Mouse (Mus musculus) heart, embryonic 15.5 days (tissue): ENCODE measurements around the gene Sh3pxd2a. TPM values are rescaled to one million over a fixed set of nuclear protein-coding genes. Genes with fewer than 3 reads are reported as not detected.

Experiments used
- ATAC-seq: fragments of 200-750 bp; cut with Nextera tagmentation; replicated peaks from 2 replicates; pipeline ENCODE4 v1.8.0; 2017; ENCODE audit warnings: low read depth, moderate TSS enrichment; ENCODE audit not compliant: insufficient number of reproducible peaks, insufficient read depth, low FRiP score
- H3K27ac ChIP-seq: fragments of 300-500 bp; sonication (generic); 2 replicates; pipeline ENCODE4 v1.5.1; 2015; ENCODE audit warnings: mild to moderate bottlenecking, inconsistent platforms
- H3K27me3 ChIP-seq: fragments of 300-500 bp; sonication (generic); 2 replicates; pipeline ENCODE4 v1.6.1; 2015; ENCODE audit warnings: inconsistent platforms
- H3K36me3 ChIP-seq: fragments of 300-500 bp; sonication (generic); 2 replicates; pipeline ENCODE4 v1.6.1; 2015; ENCODE audit warnings: mild to moderate bottlenecking, inconsistent platforms
- H3K4me1 ChIP-seq: fragments of 300-500 bp; sonication (generic); replicated peaks from 2 replicates; pipeline ENCODE4 v1.6.1; 2015; ENCODE audit warnings: inconsistent platforms
- H3K4me2 ChIP-seq: fragments of 300-500 bp; sonication (generic); 2 replicates; pipeline ENCODE4 v1.6.1; 2015; ENCODE audit warnings: inconsistent platforms, mild to moderate bottlenecking, moderate library complexity
- H3K4me3 ChIP-seq: fragments of 300-500 bp; sonication (generic); 2 replicates; pipeline ENCODE4 v1.5.1; 2015; ENCODE audit warnings: mild to moderate bottlenecking, inconsistent platforms
- H3K9ac ChIP-seq: fragments of 300-500 bp; sonication (generic); 2 replicates; pipeline ENCODE4 v1.6.1; 2015; ENCODE audit warnings: mild to moderate bottlenecking, inconsistent platforms
- H3K9me3 ChIP-seq: fragments of 300-500 bp; sonication (generic); replicated peaks from 2 replicates; pipeline ENCODE4 v1.6.1; 2016; ENCODE audit warnings: inconsistent platforms
- WGBS: fragments of 180-500 bp; shearing (Covaris S2); methylation state at CpG from one replicate; pipeline ENCODE4 v1.1.7; 2015; ENCODE audit warnings: mixed read lengths; 5-methylcytosine and 5-hydroxymethylcytosine counted together
- polyA plus RNA-seq: library from polyadenylated mRNA; unstranded; fragments of >200 nt; fragmentation: Nextera tagmentation; extraction: Ambion mirVana; gene quantifications from 2 replicates; pipeline ENCODE4 v1.2.1, GENCODE M21; 2015

Gene Sh3pxd2a
- polyA plus RNA-seq, 1 experiment from 2014 or later, result 5.3 TPM

DNA sequence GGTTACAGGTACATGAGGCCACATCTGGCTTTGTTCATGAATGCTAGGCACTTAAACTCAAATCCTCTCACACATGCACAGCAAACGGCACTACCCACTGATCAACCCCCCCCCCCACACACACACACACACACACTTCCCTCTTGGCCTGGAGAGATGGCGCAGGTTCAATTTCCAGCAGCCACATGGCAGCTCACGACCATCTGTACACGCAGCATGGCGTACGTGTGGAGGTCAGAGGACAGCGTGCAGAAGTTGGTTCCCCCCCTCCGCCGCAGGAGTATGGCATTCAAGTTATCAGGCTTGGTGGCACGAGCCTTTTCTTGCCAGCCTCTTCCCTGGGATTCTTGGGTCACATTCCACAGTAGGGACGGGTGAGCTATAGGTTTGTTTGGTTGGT, 92.7 kb downstream of the Sh3pxd2a start:
- H3K9ac ChIP-seq, result no peak overlapping the region
- no peaks in the 10 kb centered on the region for H3K9me3 ChIP-seq
- WGBS, result 89% methylated on average over 11 of the region's 11 CpGs
- H3K4me2 ChIP-seq, result no peak overlapping the region
- H3K4me3 ChIP-seq, result no peak overlapping the region
- peaks cover 28% of the 10 kb centered on the region for H3K4me1 ChIP-seq
- H3K27me3 ChIP-seq, result no peaks in the 10 kb centered on the region
- H3K36me3 ChIP-seq, result no peaks in the 10 kb centered on the region
- ATAC-seq, result no peak
- no peak overlapping the region for H3K27ac ChIP-seq

DNA sequence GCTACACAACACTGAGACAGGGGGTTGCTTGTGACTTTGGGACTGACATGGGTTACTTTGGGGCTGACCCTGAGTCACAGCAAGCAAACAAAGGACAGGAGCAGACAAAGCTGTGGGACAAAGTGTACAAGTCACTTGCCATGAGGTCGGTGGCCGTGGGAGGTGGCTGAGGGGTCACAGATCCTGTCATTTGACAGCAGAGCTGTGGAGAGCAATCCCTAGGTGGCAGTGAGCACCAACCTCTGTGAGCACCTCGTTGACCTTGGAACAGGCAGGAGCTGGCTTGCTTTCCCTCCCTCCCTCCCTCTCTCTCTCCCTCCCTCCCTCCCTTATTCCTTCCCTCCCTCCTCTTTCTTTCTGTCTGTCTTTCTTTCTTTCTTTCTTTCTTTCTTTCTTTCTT, 95.2 kb downstream of the Sh3pxd2a start:
- Histone ChIP-seq H3K4me2 (no peak overlapping the region), H3K9ac (no peak overlapping the region), H3K4me1 (peaks cover 28% of the 10 kb centered on the region), H3K27me3 (no peaks in the 10 kb centered on the region), H3K4me3 (no peak overlapping the region), H3K27ac (peak overlapping the region; percentile 45), H3K9me3 (no peaks in the 10 kb centered on the region), H3K36me3 (peaks cover 2% of the 10 kb centered on the region; the same call in 1 of the 2 replicates)
- WGBS, result 35% methylated on average over 3 of the region's 3 CpGs
- no peak for ATAC-seq

DNA sequence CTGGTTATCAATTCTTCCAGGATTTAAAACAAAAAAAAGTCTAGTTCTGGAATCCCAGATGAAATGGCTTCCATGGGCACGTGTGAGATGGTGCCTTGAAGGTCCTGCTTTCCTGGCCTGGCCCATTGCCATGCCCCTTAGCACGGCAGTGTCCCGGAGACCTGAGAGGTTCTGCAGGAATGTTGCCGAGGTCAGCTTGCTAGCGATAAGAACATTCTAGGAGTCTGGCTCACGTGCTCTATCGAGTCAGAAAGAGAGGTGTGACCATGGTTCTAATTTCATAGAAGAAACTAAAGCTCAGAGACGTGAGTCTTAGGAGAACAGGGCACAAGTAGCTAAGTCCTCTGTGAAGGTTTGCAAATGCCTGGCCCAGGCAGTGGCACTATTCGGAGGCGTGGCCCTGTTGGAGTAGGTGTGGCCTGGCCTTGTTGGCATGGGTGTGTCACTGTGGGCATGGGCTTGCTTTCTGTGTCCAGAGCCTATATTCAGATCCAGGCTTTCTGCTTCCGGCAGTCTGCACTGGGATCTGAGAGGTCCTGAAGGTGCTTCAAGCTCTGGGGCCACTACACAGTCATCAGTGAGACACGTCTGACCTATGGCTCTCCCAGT, 96.8 kb downstream of the Sh3pxd2a start:
- ATAC-seq, result no peak
- H3K27me3 ChIP-seq, result no peaks in the 10 kb centered on the region
- 57% methylated on average over 12 of the region's 12 CpGs for WGBS

DNA sequence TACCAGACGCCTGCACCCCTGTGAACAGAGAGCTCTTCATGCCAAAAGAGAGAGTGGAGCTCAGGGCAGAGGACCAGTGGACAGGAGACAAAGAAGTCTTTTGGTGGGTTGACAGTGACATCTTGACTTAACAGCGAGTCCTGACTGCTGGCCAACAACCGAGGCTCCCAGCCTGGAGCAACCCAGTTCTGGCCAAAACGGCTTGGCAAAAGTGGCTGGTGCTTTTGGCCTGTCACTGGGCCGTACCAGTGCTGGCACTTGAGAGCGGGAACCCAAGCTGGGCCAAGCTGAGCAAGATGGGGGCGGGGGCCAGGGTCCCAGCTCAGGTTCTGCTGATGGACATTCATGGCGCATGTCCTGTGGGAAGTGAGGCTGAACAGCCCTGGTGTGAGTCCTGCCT, 97.6 kb downstream of the Sh3pxd2a start:
- H3K9me3 ChIP-seq, result no peaks in the 10 kb centered on the region
- no peak for ATAC-seq
- 87% methylated on average over 8 of the region's 8 CpGs for WGBS
- peaks cover 28% of the 10 kb centered on the region for H3K4me1 ChIP-seq
- H3K4me3 ChIP-seq, result no peak overlapping the region
- H3K36me3 ChIP-seq, result peaks cover 16% of the 10 kb centered on the region
- no peak overlapping the region; the same call in 1 of the 2 replicates for H3K27ac ChIP-seq
- no peak overlapping the region for H3K9ac ChIP-seq
- H3K4me2 ChIP-seq, result no peak overlapping the region
- H3K27me3 ChIP-seq, result no peaks in the 10 kb centered on the region

More for the DNA sequence above, 96.8 kb downstream of the Sh3pxd2a start:
- H3K9ac ChIP-seq, result no peak overlapping the region
- H3K4me1 ChIP-seq, result peaks cover 28% of the 10 kb centered on the region
- peaks cover 14% of the 10 kb centered on the region for H3K36me3 ChIP-seq
- no peak overlapping the region for H3K4me3 ChIP-seq
- H3K27ac ChIP-seq, result peak overlapping the region; percentile 1; the same call in 1 of the 2 replicates
- H3K4me2 ChIP-seq, result no peak overlapping the region
- H3K9me3 ChIP-seq, result no peaks in the 10 kb centered on the region

DNA sequence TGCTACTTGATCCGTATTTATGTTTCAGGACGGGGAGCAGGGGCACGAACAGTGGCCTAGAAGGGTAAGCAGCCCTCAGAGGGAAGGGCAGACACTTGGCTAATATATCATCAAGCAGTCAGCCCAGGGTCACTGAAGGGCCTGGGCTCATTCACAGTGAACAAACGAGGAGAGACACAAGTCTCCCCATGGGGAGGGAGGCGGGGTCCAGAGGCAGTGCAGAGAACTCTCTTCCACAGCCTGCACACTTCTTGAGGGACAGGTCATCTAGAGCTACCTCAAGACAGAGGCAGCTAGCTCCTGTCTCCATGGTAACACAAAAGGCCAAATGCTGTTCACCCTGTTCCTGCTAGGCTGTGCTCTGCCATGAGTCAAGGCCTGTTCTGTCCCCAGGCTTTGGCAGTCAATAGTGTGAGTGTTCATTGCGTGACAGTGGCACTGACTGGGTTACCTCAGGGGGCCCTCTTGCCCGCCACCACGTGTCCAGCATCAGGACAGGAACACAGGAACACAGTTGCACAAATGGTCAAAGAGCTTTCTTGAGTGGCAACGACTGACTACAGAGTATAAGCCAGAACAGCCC, 101.0 kb downstream of the Sh3pxd2a start:
- H3K4me1 ChIP-seq, result peaks cover 19% of the 10 kb centered on the region
- no peak for ATAC-seq
- WGBS, result 69% methylated on average over 9 of the region's 9 CpGs

DNA sequence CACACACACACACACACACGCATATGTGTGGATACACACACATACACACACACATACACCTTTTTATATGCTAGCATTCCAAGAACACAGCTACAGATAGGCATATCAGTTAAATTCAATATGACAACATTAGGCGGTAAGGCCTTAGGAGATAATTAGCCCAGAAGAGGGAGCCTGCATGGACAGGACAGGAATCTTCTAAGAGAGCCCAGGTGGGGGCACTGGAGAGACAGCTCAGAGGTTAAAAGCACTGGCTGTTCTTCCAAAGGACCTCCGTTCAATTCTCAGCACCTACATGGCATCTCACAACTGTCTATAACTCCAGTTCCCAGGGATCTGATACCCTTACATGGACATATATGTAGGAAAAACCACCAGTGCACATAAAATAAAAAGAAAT, 103.3 kb downstream of the Sh3pxd2a start:
- H3K4me3 ChIP-seq, result no peak overlapping the region
- H3K27ac ChIP-seq, result no peak overlapping the region
- no peak overlapping the region for H3K9ac ChIP-seq
- no peak for ATAC-seq
- no peaks in the 10 kb centered on the region for H3K9me3 ChIP-seq
- no peaks in the 10 kb centered on the region for H3K27me3 ChIP-seq
- peaks cover 10% of the 10 kb centered on the region; the same call in 1 of the 2 replicates for H3K4me1 ChIP-seq
- H3K36me3 ChIP-seq, result peaks cover 16% of the 10 kb centered on the region
- no peak overlapping the region for H3K4me2 ChIP-seq
- 83% methylated on average over 3 of the region's 3 CpGs for WGBS

More for the DNA sequence above, 101.0 kb downstream of the Sh3pxd2a start:
- Histone ChIP-seq H3K27ac (no peak overlapping the region), H3K9ac (no peak overlapping the region), H3K27me3 (no peaks in the 10 kb centered on the region), H3K36me3 (peaks cover 16% of the 10 kb centered on the region), H3K4me3 (no peak overlapping the region), H3K4me2 (no peak overlapping the region), H3K9me3 (no peaks in the 10 kb centered on the region)

DNA sequence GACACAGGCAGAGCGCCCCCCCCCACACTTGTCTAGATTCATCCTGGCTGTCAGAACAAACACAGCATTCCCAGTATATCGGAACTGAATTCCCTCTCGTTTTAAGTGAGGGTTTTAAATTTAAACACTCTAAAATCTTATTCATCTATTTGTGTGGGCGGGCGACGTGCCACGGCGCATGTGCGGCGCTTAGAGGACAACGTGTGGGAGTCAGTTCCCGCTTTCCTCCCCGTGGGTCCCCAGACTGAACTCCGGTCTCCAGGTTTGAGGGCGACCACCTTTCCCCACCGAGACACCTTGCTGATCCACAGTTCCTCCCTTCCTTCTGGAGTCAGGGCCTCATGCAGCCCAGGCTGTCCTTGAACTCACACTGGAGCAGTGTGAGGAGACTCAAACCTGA, 104.2 kb downstream of the Sh3pxd2a start:
- no peak overlapping the region for H3K4me3 ChIP-seq
- H3K4me2 ChIP-seq, result no peak overlapping the region
- no peak for ATAC-seq
- no peak overlapping the region for H3K27ac ChIP-seq
- no peaks in the 10 kb centered on the region for H3K27me3 ChIP-seq
- H3K9me3 ChIP-seq, result no peaks in the 10 kb centered on the region
- H3K36me3 ChIP-seq, result peaks cover 16% of the 10 kb centered on the region
- peaks cover 10% of the 10 kb centered on the region; the same call in 1 of the 2 replicates for H3K4me1 ChIP-seq
- H3K9ac ChIP-seq, result no peak overlapping the region
- WGBS, result 90% methylated on average over 16 of the region's 16 CpGs

DNA sequence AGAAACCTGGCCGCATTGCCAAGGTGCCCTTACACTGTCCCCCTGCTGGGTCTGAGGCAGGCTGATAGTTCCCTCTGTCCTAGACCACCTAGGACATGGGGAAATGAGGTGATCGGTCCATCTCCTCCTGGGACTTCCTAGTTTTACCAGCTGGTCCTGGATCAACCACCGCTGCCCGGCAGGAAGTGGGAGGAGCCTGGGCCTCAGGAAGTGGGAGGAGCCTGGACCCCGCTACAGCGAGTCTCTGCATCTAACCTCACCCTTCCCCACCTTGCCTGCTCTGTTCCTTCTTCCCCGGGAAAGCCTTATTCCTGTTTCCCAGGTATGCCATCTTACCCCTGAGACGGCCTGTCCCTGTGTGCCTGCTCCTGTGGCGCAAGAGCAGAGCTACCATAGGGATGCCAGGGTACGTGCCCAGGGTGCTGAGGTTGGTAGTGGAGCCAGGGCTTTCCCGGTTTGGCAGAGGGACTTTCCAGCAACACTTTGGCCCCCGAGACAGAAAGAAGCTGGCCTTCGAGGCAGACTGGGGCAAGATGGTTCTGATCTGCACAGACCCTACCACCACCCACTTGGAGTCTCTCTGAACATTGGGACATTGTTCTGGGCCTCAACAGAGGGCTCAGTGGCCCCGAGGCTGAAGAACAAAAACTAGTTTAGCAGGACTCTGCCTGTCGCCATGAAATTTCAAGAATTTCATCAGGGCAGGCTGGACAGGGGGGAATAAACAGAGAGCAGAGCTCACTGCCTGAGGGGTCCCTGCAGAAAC, 104.9 kb downstream of the Sh3pxd2a start:
- Histone ChIP-seq H3K4me1 (peaks cover 10% of the 10 kb centered on the region; the same call in 1 of the 2 replicates), H3K27ac (no peak overlapping the region), H3K9me3 (no peaks in the 10 kb centered on the region), H3K4me3 (no peak overlapping the region), H3K27me3 (no peaks in the 10 kb centered on the region), H3K4me2 (peak overlapping the region; percentile 2; the same call in 1 of the 2 replicates), H3K9ac (no peak overlapping the region), H3K36me3 (peaks cover 16% of the 10 kb centered on the region)
- 52% methylated on average over 15 of the region's 15 CpGs for WGBS
- ATAC-seq, result no peak

DNA sequence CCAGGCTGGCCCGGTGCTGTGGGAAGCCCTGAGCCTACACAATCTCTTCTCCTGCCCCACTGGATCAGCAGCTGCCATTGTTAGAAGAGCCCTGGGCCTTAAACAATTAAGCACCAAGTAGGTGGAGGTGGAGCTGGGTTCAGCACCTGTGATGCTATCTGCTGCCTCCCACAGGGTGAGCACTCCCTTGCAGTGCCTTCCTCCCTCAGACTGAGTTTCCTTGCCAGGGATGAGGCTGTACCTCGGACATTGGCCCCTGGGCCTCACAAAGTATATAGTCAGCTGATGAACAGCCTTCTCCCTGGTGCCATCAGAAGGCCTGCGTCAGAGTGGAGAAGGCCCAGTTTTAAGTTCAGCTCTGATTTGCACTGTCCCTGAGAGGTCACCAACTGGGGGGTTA, 106.9 kb downstream of the Sh3pxd2a start:
- WGBS, result 79% methylated on average over 3 of the region's 3 CpGs
- H3K4me3 ChIP-seq, result no peak overlapping the region
- no peaks in the 10 kb centered on the region for H3K9me3 ChIP-seq
- no peak overlapping the region for H3K4me2 ChIP-seq
- ATAC-seq, result no peak
- H3K36me3 ChIP-seq, result peaks cover 7% of the 10 kb centered on the region; the same call in 1 of the 2 replicates
- no peaks in the 10 kb centered on the region for H3K27me3 ChIP-seq
- H3K27ac ChIP-seq, result no peak overlapping the region
- peaks cover 10% of the 10 kb centered on the region; the same call in 1 of the 2 replicates for H3K4me1 ChIP-seq
- H3K9ac ChIP-seq, result no peak overlapping the region

DNA sequence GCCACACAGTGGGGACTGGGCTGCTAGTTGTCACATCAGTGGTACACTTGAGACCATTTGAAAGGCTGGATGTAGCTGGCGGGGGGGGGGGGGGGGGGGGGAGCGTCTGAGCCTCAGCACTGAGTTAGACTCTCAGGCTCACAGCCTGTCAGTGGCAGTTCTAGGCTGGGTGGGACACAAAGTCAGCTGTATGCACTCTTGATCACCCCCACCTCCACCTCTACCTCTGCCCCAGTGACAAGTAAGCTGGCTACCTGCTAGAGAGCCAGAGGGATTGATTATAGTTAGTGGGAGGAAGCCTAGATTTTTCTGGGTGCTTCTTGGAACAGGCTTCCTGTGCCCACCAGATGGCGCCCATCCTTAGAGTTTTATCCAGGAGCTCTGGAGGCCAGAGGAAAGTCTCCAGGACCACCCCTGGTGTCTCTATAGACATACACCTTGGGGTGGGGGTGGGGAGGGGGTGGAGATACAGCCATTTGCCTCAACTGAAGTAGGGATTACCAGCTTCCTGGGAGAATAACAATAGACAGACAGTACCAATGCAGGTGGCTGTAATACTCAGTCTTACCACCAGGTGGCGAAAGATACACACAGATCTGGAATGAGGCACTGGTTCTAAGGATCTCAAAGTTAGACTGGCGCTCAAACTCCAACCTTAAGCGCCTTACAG, 107.9 kb downstream of the Sh3pxd2a start:
- no peaks in the 10 kb centered on the region for H3K9me3 ChIP-seq

DNA sequence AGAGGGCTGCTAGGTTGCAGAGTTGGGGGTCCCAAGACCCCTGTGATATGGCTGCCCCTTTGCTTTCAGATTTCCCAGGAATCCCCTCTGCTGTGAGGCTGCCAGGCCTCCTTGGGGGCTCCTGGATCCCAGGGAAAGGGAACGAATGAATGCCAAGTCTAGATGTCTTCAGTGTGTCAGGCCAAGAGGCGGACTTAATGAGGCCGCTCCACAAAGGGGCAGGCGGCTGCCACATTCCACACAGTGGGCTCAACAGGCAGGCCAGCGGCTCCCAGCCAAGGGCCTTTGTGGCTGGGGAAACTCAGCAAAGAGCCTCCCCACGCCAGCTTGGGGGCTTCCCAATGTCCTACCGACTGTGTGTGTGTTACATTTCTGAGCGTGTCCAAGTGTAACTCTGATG, 109.7 kb downstream of the Sh3pxd2a start:
- Histone ChIP-seq H3K4me2 (no peak overlapping the region), H3K4me3 (no peak overlapping the region), H3K4me1 (peaks cover 8% of the 10 kb centered on the region; the same call in 1 of the 2 replicates), H3K36me3 (peaks cover 6% of the 10 kb centered on the region; the same call in 1 of the 2 replicates), H3K9me3 (no peaks in the 10 kb centered on the region), H3K27me3 (no peaks in the 10 kb centered on the region), H3K9ac (no peak overlapping the region), H3K27ac (no peak overlapping the region)
- WGBS, result 72% methylated on average over 8 of the region's 8 CpGs
- no peak for ATAC-seq

More for the DNA sequence above, 107.9 kb downstream of the Sh3pxd2a start:
- Histone ChIP-seq H3K9ac (no peak overlapping the region), H3K36me3 (peaks cover 6% of the 10 kb centered on the region; the same call in 1 of the 2 replicates), H3K4me3 (no peak overlapping the region), H3K27ac (no peak overlapping the region), H3K27me3 (no peaks in the 10 kb centered on the region), H3K4me2 (no peak overlapping the region), H3K4me1 (peaks cover 10% of the 10 kb centered on the region; the same call in 1 of the 2 replicates)
- peak; percentile 8; the same call in 1 of the 2 replicates for ATAC-seq
- 22% methylated on average over 4 of the region's 6 CpGs for WGBS
